Mouse (Mus musculus): Measurements from ENCODE around the gene Ankmy2.

Ankmy2 gene

GRCm38 (mm10) chr12:36156637-36157303 is at the start of gene Ankmy2:
Gene Ankmy2 (plus strand): TSS chr12:36157114.
- peak; percentile 97 for DNase-seq (ENCODE audit: low spot score)

DNA sequence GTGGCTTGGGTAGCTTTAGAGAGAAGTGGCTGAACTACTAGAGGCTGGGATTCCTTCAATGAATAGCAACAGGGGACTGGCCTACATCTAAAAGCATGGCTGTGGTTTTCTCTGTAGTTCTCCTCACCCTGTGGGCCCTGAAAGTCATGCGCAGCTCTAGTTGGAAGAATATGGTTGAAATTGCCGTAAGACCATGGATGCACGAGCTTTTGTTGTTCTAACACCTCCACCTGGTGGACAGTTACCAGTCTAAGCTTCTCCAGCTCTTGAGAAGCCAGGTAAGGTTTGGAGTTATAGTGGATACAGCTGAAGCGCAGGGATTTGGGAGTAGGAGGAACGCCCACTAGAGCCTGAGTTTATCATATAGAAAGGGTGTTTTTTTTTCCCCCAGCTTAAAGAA is 48.5 kb upstream of the Ankmy2 start:
- DNase-seq (ENCODE audit: low spot score): no peak

DNA sequence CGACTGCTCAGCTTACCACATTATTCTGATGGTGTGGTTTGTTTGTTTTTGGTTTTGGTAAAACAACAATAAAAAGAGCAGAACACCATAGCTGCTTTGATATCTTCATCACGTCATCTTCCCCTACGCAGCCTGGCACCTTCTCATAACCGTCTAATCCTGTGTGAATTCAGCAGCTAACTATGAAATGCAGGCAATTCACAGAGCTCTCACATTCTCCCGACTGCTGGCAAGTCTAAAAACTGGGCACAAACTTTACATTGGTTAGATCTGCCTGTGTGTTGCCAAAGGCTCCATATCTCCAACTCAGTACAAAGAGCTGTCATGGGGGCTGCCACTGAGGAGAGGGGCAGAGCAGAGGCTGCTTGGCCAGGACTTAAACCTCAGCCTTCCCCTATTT is 46.5 kb upstream of the Ankmy2 start:
- DNase-seq (ENCODE audit: low spot score): no peak

DNA sequence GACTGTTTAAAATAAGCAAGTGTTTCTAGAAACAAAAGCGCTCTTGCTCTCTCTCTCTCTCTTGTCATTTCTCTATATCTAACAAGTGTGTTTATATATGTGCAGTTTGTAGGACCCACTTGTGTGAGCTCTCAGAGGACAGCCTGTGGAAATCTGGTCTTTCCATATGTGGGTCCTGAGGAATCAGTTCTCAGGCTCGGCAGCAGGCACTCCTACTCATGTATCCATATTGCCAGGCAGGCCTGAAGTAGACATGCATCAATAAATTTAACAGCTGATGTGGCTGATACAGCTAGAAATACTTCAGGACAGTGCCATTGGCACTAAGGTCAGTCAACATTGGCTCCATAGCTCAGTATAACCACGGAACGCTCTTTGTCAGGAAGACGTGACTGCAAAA is 45.8 kb upstream of the Ankmy2 start:
- DNase-seq (ENCODE audit: low spot score): no peak

DNA sequence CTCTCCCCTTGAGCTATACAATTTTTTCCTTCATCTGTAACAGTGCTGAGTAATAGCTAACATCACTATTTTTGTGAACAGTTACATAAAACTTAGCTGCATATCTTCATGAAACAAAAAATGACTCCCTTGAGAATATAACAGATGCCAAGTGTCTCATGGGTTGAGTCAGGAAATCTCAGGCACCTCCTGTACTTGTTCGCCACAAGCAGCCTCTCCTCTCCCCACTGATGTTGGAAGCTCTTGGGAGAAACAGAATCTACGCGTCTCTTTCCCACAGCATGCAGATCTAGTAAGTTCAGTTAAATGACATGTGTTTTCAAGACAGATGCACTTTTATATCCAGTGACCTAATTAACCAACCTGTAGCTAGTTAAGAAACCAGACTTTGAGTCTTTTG is 44.8 kb upstream of the Ankmy2 start:
- no peak for DNase-seq (ENCODE audit: low spot score)

GRCm38 (mm10) chr12:36117161-36117560 is 39.8 kb upstream of the Ankmy2 start:
- no peak for DNase-seq (ENCODE audit: low spot score)

DNA sequence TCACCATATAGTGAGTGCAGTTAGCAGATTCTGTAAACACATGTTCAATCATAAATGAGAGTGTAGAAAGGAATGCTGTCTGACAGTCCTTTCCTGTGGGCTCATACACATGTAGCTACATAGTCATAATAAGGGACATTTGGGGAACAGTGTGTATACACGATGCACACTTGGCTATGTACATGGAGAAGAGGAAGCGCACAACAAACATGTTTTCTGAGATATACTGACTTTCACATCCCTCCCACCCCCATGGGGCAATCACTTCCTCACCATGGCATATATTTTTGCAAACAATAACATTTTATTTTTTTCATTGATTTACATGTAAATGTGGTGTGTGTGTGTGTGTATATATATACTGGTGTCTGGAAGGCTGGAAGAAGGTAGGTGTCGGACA is 37.7 kb upstream of the Ankmy2 start:
- DNase-seq (ENCODE audit: low spot score): no peak

DNA sequence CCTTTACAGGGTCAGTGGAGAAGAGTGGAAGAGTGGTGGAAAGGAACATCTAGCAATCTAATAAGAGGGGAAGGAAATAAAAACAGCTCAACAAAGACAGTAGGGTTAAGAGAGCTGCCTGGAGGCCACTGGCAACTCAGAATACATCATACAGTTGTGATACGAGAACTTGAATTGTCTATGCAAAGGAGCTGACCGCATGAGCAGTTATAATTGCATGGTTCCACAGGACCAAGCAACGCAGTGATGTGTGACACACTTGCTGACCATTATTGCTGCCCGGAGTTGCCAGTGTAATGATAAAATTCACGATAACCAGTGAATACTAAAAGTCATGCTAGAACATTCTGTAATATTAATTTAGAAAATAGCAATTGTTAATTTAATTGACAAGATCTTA is 30.9 kb upstream of the Ankmy2 start:
- DNase-seq (ENCODE audit: low spot score): no peak

DNA sequence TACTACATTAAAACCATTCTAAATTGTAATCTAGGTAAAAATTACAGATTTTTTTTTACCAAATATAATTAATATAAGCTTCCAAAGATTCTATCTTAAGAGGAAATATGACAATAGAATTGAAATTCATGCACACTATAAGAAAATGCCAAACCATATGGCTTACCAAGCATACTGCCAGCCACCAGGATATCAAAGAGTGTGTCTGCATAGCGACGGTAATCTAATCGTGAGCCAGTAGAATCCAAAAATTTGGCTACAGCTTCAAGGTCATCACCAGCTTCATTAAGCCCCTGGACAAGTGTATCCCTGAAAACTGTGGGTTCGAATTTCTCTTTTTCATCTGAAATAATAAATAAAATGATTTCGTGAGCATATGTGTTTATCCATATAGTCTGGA is 27.1 kb upstream of the Ankmy2 start:
- DNase-seq (ENCODE audit: low spot score): no peak

GRCm38 (mm10) chr12:36132254-36132653 is 24.7 kb upstream of the Ankmy2 start:
- no peak for DNase-seq (ENCODE audit: low spot score)

DNA sequence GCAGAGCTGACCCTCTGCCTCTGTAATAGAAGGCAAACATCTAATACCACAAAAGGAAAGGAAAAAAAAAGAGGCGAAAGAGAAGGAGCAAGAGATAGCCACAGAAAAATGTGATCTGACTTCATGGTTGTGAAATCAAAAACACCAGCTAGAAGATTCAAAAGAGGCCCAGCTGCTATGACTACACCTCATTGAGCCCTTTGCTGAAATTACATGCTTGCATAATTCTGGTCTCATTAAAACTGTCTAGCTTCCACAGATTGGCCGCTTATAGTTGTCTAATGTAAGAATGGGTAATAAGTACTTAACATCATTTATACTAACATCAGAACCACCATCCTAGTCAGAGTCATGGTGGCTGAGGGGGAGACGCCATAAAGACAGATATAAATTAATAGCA is 24.2 kb upstream of the Ankmy2 start:
- DNase-seq (ENCODE audit: low spot score): no peak

- no peak for DNase-seq (ENCODE audit: low spot score)
Measured at GRCm38 (mm10) chr12:36133547-36133946, 23.4 kb upstream of the Ankmy2 start.

GRCm38 (mm10) chr12:36134111-36134510 is 22.8 kb upstream of the Ankmy2 start:
- no peak for DNase-seq (ENCODE audit: low spot score)

DNA sequence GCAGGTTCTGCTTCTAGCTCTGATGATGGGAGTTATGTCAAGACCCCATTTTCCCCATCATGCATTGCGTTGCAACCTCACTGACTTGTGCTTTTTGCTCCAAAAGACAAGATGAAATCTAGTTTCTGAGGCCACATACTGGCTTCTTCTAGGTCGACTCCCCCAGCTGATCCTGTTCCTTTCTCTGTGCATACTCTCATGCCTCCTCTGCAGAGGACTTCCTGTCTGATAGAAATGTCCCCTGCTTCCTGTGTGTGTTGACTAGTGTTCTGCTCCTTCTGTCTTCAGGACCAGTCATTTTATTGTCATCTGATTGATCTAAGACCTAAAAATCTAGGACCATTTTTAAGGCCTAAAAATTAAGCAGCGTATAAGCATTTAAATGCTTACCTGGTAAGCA is 21.5 kb upstream of the Ankmy2 start:
- no peak for DNase-seq (ENCODE audit: low spot score)

- no peak for DNase-seq (ENCODE audit: low spot score)
Measured at GRCm38 (mm10) chr12:36136285-36136684, 20.6 kb upstream of the Ankmy2 start.

DNA sequence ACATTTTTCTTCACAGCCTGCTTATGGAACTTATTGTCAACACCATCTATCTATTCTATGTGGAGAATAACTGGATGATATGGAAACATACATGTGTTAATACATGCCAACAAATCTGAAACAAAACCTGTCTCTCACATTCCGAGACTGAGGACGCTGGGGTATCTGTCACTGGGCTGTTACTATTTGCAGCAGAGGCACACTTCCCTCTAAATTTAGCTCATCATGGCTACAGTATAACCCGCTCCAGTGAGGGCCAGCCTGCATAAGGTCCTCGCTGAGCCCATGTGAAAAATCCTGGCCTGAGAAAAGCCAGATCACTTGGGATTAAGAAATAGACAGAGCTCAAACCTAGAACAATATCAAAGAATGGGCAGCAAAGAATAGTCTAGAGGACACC is 19.7 kb upstream of the Ankmy2 start:
- DNase-seq (ENCODE audit: low spot score): no peak

- no peak for DNase-seq (ENCODE audit: low spot score)
Measured at GRCm38 (mm10) chr12:36140401-36140800, 16.5 kb upstream of the Ankmy2 start.

DNA sequence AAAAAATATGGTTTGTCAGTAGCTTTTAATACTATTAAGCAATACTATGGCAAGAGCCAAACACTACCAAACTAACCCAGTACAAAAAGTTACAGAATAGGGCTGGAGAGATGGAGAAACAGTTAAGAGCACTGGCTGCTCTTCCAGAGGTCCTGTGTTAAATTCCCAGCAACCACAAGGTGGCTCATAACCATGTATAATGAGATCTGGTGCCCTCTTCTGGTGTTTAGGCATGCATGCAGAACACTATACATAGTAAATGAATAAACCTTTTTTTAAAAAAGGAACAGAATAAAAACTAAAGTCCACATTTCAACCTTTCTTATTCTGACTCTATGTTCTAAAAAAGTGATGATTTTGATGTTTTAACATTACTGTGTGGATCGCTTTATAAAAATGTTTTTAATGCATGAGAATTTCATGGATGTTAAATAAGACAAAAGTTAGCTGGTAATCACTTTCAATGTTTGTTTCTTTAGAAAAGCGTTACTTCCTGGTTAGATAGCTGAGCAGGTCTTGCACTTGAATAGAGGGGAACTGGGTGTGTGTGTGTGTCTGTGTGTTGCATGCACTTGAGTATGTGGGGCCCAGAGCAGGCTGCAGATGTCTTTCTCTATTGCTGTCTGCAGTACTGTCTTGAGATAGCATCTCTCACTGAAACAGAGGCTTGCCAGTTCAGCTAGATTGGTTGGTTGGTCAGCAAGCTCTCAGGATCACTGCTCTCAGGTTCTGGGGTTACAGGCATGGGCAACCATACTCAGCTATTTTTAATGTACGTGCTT is 10.5 kb upstream of the Ankmy2 start:
- DNase-seq (ENCODE audit: low spot score): no peak

- no peak for DNase-seq (ENCODE audit: low spot score)
Measured at GRCm38 (mm10) chr12:36150265-36150664, 6.6 kb upstream of the Ankmy2 start.

- no peak for DNase-seq (ENCODE audit: low spot score)
Measured at GRCm38 (mm10) chr12:36150737-36151136, 6.2 kb upstream of the Ankmy2 start.

DNA sequence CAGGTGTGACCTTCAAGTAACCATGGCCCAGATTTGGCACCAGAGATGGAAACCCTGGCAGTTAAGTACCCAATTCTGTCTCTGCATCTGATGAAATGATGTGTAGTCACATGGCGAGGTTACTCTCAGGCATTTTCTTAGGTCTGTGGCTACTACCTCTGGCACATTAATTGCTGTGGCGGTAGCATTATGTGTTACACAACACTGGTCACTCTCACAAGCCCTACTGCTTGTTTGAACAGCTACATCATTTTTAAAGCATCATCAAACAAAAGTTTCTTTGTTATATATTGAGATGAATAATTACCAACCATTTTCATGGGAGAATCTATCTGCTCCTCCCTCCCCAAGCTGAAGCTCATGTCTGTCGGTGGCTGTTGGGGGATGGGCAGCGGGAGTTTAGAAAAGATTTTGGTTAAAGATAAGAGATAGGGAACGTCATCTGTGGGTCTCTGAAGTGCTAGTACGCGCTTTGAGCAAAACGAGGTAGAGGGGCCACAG is 1.7 kb upstream of the Ankmy2 start:
- DNase-seq (ENCODE audit: low spot score): peak; percentile 13

- peak; percentile 38 for DNase-seq (ENCODE audit: low spot score)
Measured at GRCm38 (mm10) chr12:36156101-36156636, 745 bp upstream of the Ankmy2 start.

GRCm38 (mm10) chr12:36157304-36157637 is 357 bp downstream of the Ankmy2 start:
- no peak for DNase-seq (ENCODE audit: low spot score)
